Mouse (Mus musculus) kidney, adult 2 months (tissue): Measurements from ENCODE around the gene Nudt15. TPM values are rescaled to one million over a fixed set of nuclear protein-coding genes. Genes with fewer than 3 reads are reported as not detected.

Experiments
- DNase-seq: peaks from one replicate; pipeline ENCODE4 v3.0.0; 2021
- H3K27ac ChIP-seq: fragments of 200-500 bp; 2 replicates; pipeline ENCODE4 v1.5.1; 2012; ENCODE audit warnings: low read depth, low read length, control low read depth, inconsistent platforms; ENCODE audit not compliant: insufficient read depth
- H3K27me3 ChIP-seq: fragments of 200-500 bp; replicated peaks from 2 replicates; pipeline ENCODE4 v1.6.1; 2012; ENCODE audit warnings: mild to moderate bottlenecking, moderate library complexity, low read length, inconsistent platforms; ENCODE audit not compliant: control insufficient read depth, insufficient read depth
- H3K36me3 ChIP-seq: fragments of 200-500 bp; 2 replicates; pipeline ENCODE4 v1.6.1; 2012; ENCODE audit warnings: mild to moderate bottlenecking, moderate library complexity, low read length, inconsistent platforms; ENCODE audit not compliant: control insufficient read depth, insufficient read depth
- H3K4me1 ChIP-seq: fragments of 200-500 bp; 2 replicates; pipeline ENCODE4 v1.6.1; 2011; ENCODE audit warnings: low read length; ENCODE audit not compliant: control insufficient read depth, insufficient read depth
- H3K4me3 ChIP-seq: fragments of 200-500 bp; 2 replicates; pipeline ENCODE4 v1.5.1; 2011; ENCODE audit warnings: mild to moderate bottlenecking, low read depth, low read length, control low read depth; ENCODE audit not compliant: insufficient read depth
- CTCF ChIP-seq: fragments of 200-500 bp; conservative IDR thresholded peaks from 2 replicates; pipeline ENCODE4 v1.5.1; 2011; ENCODE audit warnings: low read depth, mild to moderate bottlenecking, control low read depth, low read length, moderate library complexity, mixed read lengths; ENCODE audit not compliant: insufficient read depth, insufficient read length
- POLR2A ChIP-seq: fragments of 200-500 bp; IDR thresholded peaks from one replicate; pipeline ENCODE4 v1.6.1; 2011; ENCODE audit warnings: low read depth, low read length, control low read depth
- WGBS: fragments of 180-500 bp; shearing (Covaris S2); methylation state at CpG from one replicate; pipeline ENCODE4 v1.1.7; 2018; 5-methylcytosine and 5-hydroxymethylcytosine counted together
- polyA plus RNA-seq: library from polyadenylated mRNA; depleted of rRNA; stranded (reverse); fragments of >200 nt; gene quantifications from 2 replicates; pipeline ENCODE4 v1.2.3, GENCODE M21; 2012

The Nudt15 gene
- polyA plus RNA-seq, 1 experiment: 1.7 TPM

DNA sequence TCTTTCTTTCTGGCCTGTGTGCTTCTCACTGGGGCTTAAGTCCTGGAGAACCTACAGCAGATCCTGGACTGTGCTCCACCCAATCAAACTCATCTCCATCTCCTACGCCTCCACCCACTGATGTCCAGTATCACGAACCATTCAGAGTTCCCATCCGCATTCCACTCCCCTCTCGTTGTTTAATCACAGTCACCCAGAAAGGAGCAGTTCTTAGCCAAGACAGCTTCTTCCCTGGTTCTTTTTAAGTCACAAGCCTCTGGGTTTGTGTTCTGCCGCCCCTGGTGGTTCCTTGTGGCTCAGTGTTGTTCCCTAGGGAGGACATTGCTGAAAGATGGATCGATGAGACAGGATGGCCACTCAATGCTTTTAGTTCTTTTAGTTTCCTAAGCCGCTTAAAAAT lies 52.3 kb downstream of the Nudt15 start:
- no peak for TF ChIP-seq CTCF
- no peak for DNase-seq
- Histone ChIP-seq H3K27ac (no peak overlapping the region), H3K27me3 (no peaks in the 10 kb centered on the region), H3K4me1 (no peaks in the 10 kb centered on the region), H3K4me3 (no peak overlapping the region), H3K36me3 (no peaks in the 10 kb centered on the region)
- 71% methylated on average over 7 of the region's 7 CpGs for WGBS

DNA sequence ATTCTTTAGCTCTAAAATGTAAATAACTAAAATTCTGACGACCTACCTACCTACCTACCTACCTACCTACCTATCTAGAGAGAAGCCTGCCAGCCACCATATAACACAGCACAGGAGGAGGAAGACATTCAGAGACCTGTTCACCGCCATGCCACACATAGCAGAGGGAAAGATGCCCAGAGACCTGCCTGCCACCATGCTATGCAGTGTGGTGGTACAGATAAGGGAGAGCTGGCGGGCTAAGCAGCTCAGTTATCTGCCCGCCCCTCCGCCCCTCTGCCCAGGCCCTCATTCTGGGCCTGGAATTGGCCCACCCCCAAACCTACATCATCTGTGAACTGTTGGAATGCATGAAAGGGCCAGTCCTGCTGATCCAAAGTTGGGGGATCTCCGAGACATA lies 53.9 kb downstream of the Nudt15 start:
- Histone ChIP-seq H3K27me3 (no peaks in the 10 kb centered on the region), H3K4me1 (no peaks in the 10 kb centered on the region), H3K4me3 (no peak overlapping the region), H3K36me3 (no peaks in the 10 kb centered on the region), H3K27ac (no peak overlapping the region)
- TF ChIP-seq POLR2A (no peak), CTCF (no peak)
- DNase-seq: no peak
- 80% methylated on average over 6 of the region's 6 CpGs for WGBS

DNA sequence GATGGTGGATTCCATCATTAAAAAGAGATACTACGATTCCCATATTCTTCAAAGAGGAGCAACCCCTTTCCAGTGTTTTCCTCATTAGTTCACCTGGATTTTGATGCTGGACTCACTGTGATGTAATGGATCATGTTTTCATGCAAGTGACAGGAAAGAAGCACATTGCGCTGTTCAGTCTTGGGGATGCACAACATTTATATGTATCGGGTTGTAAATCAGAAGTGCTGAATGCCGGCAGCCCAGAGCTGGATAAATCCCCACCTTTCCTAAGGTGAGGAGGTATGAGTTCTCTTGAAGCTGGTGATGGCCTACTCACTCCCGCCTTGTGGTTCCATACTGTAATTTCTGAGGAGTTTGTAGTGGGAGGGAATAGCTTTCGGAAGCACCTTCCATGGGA lies 54.7 kb downstream of the Nudt15 start:
- Histone ChIP-seq H3K36me3 (no peaks in the 10 kb centered on the region), H3K27me3 (no peaks in the 10 kb centered on the region), H3K4me3 (no peak overlapping the region), H3K4me1 (no peaks in the 10 kb centered on the region), H3K27ac (no peak overlapping the region)
- no peak for DNase-seq
- no peak for TF ChIP-seq CTCF
- no peak for TF ChIP-seq POLR2A
- WGBS: 96% methylated on average over 6 of the region's 6 CpGs

DNA sequence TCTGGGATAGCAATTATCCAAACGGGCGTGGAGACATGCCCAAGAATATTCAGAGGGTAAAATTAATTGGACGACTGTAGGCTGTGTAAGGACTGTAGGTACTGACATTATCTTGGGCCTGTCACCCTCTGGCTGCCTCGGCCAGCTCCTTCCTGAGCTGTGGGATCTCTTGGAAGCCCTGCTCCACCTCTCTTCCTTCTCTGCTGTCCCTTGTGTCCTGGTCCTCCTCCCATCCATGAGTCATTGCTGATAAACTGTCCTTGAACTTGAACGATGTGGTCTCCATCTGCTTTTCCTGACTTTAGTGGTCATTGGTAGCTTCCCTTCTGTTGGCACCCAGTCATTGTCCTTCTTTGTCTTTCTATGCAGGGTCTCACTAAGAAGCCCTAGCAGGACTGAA lies 61.4 kb downstream of the Nudt15 start:
- DNase-seq: no peak
- no peaks in the 10 kb centered on the region for H3K36me3 ChIP-seq
- H3K4me3 ChIP-seq: no peak overlapping the region
- no peaks in the 10 kb centered on the region for H3K27me3 ChIP-seq
- 78% methylated on average over 5 of the region's 5 CpGs for WGBS
- no peak overlapping the region for H3K27ac ChIP-seq
- no peaks in the 10 kb centered on the region for H3K4me1 ChIP-seq
- TF ChIP-seq POLR2A (no peak), CTCF (no peak)

DNA sequence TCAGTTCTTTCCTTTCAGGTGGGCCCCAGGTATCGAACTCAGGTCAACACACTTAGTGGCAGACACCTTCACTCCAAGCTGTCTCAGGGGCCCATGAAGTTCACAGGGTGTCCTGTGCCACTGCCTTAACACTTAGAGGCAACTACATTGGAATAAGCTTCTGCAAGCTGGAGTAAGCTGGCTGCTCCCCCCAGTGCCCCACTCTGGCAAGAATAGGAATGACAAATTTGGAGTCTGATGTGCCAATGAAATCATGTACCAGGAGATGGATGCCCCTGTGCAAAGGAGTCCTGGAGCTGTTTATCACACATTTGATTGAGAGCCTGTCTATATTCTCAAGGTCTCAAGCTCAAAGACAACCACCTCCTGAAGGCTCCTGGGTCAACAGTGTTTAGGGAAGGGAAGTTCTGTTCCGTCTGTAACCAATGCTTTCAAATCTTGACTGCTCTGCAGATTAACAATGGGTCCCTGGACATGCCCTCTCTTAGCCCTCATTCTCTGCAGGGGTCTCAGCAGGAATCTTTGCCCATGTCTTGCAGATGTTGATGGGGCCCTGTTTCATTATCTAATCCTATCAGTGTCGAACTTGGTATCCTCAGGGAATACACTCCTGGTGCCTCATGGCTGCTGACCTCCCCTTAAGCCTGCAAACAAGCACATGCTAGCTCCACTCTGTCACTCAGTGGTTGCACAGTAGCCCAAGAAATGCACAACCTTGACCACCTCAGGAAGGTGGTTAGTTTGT lies 63.5 kb downstream of the Nudt15 start:
- TF ChIP-seq POLR2A: no peak
- no peak for TF ChIP-seq CTCF
- no peaks in the 10 kb centered on the region for H3K4me1 ChIP-seq
- no peak for DNase-seq
- WGBS: 91% methylated on average over 3 of the region's 3 CpGs
- H3K36me3 ChIP-seq: no peaks in the 10 kb centered on the region
- no peak overlapping the region for H3K27ac ChIP-seq
- no peak overlapping the region for H3K4me3 ChIP-seq
- H3K27me3 ChIP-seq: no peaks in the 10 kb centered on the region

DNA sequence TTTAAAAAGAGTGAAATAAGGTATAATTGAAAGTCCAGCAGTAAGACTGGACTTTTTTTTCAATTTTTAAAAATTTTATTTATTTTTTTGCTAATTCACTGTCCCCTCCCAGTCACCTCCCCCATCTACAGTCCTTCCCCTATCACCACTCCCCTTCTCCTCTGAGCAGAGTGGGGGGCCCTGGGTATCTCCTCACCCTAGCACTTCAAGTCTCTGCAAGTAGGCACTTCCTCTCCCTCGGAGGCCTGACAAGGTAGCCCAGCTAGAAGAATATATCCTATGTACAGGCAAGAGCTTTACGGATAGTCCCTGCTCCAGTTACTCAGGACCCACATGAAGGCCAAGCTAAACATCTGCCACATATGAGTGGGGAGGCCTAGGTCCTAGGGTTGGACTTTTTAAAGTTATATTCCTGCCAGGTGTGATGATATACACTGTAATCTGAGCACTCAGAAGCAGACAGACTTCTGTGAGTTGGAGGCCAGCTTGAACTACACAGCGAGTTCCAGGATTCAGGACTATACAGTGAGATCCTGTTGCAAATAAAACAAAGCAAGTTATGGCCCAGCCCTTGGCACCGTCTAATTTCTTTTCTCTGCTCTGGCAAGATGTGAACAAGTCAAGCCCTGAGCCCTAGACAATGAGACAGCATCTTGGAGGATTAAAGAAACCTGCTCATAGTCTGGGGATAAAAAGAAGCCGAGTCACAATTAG lies 64.4 kb downstream of the Nudt15 start:
- no peaks in the 10 kb centered on the region for H3K4me1 ChIP-seq
- WGBS: 72% methylated on average over 5 of the region's 5 CpGs
- no peak overlapping the region for H3K27ac ChIP-seq
- no peak for DNase-seq
- H3K27me3 ChIP-seq: no peaks in the 10 kb centered on the region
- no peak for TF ChIP-seq CTCF
- TF ChIP-seq POLR2A: no peak
- no peaks in the 10 kb centered on the region for H3K36me3 ChIP-seq
- no peak overlapping the region for H3K4me3 ChIP-seq

DNA sequence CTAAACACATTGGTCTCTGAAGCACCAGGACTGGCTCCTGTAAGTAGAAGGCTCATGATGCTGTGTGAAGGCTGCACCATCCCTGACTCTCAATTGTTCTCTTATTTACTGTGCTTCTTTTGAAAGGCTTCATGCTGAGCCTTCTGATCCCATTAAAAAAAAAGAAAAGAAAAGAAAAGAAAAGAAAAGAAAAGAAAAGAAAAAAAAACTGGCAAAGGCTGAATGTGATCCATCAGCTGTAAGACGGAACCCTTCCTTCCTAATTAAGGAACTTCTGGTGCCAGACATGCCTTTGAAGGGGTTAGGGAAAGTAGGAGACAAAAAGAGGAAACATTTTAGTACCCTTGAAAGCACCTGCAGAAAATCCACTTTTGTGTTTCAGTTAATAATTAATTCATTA lies 68.3 kb downstream of the Nudt15 start:
- H3K27me3 ChIP-seq: no peaks in the 10 kb centered on the region
- TF ChIP-seq POLR2A (no peak), CTCF (no peak)
- DNase-seq: no peak
- no peak overlapping the region for H3K4me3 ChIP-seq
- 59% methylated on average over 1 of the region's 1 CpGs for WGBS
- H3K4me1 ChIP-seq: peaks cover 11% of the 10 kb centered on the region
- H3K27ac ChIP-seq: no peak overlapping the region
- H3K36me3 ChIP-seq: no peaks in the 10 kb centered on the region

DNA sequence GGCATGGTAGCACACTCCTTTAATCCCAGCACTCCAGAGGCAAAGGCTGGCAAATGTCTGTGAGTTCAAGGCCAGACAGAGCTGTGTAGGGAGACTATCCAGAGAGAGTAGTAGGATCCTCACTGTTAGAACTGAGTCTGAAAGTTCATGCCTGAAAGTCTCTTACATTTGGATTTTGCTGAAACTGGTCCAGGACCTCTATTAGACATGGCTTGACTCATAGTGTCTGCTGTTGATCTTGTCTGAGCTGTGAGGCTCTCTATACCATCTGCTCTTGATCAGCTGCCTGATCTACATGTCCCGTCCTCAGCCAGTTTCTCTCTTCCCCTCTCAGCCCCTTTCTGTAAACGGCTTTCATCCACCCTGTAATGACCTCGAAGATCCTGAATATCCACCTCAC lies 69.7 kb downstream of the Nudt15 start:
- DNase-seq: no peak
- 93% methylated on average over 3 of the region's 3 CpGs for WGBS
- no peaks in the 10 kb centered on the region for H3K36me3 ChIP-seq
- no peak overlapping the region for H3K27ac ChIP-seq
- H3K27me3 ChIP-seq: no peaks in the 10 kb centered on the region
- peaks cover 16% of the 10 kb centered on the region for H3K4me1 ChIP-seq
- no peak for TF ChIP-seq POLR2A
- TF ChIP-seq CTCF: no peak
- no peak overlapping the region for H3K4me3 ChIP-seq
